Mouse (Mus musculus) hindlimb bud, embryonic 11.5 days (tissue): ENCODE measurements at regions not wholly inside any gene's neighbourhood (a gene's known extent, or its start where the extent isn't known, plus 50 kb on each side); places are given as distances from the start of the nearest gene placed in this dataset.

Experiments used
- DNase-seq: peaks from one replicate; pipeline ENCODE4 v3.0.0-alpha.2; 2012; ENCODE audit warnings: low read depth, low spot score; ENCODE audit errors: extremely low spot score

DNA sequence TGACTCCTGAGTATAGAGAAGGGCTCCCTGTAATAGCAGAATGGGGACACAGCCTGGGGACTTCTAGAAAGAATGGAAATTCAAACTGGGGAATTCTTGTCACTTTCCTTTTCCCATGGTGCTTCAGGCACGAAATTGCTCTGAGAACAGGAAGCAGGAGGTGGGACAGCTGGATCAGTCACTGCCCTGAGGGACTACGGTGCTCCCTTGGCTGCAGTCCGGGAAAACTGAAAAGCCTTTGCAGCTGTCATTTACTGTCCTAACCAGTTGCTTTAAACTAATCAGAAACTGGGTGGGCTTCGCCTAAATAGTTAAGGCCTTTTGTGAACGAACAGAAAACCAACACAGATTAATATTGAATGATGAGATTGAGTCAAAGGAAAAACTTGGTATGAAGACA lies 237.9 kb downstream of the Cbln4 start:
- no peak for DNase-seq

DNA sequence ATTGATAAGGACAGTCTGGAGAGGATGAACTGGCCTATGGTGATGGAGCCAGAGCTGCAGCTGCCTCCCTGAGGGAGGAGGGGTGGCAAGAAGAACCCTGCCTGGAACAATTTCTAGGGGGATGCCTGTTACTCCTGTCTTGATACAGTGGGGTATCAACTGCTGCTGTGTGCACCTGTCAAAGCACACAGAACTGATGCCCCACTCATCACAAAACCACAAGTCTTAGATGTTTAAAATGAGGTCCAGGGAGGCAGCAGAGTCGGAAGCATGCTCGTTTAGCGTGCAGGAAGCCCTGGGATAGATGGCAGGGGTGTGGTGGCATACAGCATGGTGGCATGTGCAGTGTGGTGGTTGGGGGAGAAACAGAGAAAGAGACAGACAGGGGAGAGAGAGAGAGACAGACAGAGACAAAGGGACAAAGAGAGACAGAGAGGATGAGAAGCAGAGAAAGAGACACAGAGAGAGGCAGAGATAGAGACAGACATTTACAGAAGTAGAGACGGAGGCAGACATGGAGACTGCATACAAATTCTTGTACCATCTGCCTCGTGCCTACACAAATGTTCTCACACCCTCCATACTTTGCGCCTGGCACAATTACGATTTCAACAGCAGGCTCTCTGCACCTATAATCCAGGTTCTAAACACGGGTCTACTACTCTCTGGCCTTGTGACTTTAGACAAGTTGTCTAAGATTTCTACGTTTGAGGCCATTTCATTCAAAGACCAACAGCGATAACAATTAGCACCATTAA lies 242.6 kb downstream of the Cbln4 start:
- DNase-seq: no peak

DNA sequence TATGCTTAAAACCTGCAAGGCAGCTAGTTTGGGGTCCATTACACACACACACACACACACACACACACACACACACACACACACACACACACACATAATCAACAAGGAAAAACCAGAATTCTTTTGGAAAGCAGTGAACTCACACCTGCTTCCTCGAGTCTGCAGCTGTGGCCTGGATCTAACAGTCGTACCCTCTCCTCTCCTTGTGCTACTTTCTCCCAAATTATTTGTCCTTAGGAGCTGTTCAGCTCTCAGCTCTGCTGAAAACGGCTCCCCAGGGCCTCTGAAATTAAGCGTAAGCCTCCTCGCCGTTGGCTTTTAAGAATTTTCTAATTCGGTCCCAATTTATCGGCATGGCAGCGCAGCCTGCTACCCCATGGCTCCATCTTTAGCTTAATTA lies 243.9 kb downstream of the Cbln4 start:
- DNase-seq: no peak

- no peak for DNase-seq
These were observed 252.6 kb downstream of the Cbln4 start for GRCm38 (mm10) chr2:171790686-171791085.

DNA sequence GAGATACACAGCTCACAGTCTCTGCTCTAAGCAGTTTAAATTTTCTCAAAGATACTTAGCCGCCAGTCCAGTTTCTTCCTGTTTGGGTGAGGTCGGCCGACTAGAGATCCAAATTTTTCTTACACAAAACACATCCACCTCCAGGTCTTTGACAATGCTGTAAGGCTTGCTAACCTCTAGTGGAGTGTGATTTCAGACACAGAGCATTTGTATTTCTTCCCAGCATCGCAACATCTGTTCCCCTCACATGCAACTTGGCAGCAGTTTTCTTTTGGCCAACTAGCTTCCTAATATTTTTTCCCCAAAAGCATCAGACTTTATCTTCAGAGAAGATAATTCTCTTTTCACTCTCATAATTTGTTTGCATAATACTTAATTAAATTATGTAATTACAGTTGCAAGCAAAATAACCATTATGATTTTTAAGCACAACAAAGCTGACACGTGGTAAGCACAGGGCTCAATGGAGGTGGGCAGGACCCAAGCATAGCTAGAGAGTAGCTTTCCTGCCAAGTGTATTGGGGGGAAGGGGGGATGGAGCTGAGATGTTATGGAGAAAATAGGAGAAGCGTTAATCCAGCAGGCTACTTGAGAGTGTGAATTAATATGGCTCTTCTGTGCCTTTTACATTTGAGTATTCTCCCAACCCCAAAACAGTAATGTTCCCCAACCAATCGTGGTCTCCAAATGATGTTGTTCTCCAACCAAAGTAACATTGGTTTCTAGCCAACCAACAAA lies 276.9 kb downstream of the Cbln4 start:
- no peak for DNase-seq

DNA sequence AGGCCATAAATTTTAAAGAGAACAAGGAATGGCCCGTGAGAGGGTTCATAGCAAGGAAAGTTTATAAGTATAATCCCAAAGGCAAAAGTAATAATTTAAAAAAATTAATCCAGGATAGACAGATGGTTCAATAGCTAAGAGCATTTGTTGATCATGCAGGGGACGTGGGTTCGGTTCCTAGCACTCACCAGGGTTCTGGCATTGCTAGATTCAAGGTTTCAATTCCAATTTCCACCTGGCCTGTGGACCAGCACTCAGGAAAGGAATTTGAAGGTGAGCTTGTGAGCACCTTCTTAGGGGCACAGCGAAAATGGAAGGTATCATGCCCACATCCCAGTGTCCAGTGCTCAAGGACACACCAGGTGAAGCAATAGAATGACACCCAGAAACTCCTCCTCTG lies 278.2 kb downstream of the Cbln4 start:
- no peak for DNase-seq

- DNase-seq: no peak
These were observed 289.8 kb downstream of the Cbln4 start for GRCm38 (mm10) chr2:171753502-171753901.

DNA sequence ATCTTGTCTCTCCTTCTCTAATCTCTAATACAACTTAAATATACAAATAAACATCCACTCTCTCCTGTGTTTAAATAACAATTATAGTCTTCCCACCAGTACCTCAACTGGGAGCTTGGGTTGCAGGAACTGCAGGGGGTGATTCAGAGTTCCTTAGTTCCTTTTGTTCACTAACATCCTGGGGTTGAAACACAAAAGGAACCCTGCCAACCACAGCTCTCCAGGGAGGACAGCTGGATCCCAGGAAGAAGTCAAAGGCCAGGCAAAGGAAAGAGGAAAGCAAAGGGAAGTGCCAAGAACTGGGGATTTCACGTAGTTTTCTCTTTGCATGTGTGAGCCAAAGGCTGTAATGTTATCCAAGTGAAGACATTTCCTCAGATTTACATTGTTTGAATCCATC lies 296.1 kb downstream of the Cbln4 start:
- DNase-seq: no peak

DNA sequence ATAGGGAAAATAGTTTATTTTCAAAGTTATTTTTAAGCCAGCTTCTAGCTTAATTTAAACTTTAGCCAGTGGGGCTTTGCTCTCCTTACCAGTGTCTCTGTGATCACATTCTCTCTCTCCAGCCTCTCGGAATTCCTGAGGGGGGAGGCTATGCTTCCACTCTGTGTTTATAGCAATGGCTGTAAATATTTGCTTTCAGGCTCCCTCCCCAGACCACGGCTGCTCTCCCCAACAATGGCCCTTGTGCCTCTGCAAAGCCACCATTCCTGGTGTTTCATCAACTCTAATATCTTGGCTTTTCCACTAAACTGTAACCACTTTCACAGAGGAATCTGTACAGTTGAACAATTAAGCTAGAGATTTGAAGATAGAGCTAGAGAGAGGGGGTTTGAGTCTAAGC lies 300.2 kb downstream of the Cbln4 start:
- DNase-seq: no peak

GRCm38 (mm10) chr2:171742706-171743105 lies 300.6 kb downstream of the Cbln4 start:
- no peak for DNase-seq

- DNase-seq: no peak
These were observed 305.5 kb downstream of the Cbln4 start for GRCm38 (mm10) chr2:171737761-171738160.

- no peak for DNase-seq
These were observed 308.2 kb downstream of the Cbln4 start for GRCm38 (mm10) chr2:171735061-171735490.

GRCm38 (mm10) chr2:171734634-171734987 lies 308.7 kb downstream of the Cbln4 start:
- peak; percentile 98 for DNase-seq

DNA sequence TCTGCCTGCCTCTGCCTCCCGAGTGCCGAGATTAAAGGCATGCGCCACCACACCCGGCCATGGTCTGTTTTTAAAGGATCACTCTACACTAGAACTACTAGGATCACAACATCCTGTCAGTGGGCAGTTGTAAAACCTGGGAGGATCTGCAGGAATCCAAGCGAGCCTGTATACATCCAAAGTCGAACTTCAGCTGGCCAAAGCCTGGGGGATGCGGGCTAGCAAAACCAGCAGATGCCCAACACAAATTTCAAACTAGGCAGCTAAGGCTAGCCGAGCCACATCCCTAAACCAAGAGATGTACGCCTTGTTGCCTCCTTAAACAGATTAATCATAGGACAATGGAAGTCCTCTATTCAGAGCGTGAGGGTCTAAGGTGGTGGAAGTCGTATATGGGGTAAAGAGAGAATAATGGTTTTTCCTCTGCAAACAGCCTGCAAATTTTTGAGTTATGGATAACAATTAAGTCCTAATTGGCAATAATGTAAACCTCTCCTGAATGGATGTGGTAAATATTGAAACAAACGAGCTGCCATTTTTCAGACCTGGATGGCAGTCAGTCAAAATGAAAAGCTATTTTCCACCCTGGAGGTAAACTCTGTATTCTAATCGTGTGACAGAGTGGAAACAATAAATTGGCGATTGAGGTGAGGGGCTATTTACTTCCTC lies 309.2 kb downstream of the Cbln4 start:
- DNase-seq: peak; percentile 95

DNA sequence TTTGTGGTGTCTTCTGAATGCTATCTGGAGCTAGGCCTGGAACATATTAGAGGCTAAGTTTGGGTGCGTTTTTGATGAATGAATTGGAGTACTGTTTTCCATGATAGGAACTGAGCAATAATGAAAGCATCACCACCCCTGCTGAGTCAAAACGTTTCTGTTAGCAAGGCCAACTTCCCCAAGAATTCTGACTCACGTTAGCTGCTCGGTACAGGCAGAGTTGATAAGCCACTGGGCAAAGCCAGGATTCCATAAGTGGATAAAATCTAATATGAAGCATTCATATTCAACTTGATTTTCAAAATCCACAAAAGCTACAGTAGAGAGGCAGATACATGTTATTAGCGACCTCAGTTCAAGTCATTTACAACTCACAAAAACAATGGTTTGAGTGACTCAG lies 324.0 kb downstream of the Cbln4 start:
- DNase-seq: no peak

DNA sequence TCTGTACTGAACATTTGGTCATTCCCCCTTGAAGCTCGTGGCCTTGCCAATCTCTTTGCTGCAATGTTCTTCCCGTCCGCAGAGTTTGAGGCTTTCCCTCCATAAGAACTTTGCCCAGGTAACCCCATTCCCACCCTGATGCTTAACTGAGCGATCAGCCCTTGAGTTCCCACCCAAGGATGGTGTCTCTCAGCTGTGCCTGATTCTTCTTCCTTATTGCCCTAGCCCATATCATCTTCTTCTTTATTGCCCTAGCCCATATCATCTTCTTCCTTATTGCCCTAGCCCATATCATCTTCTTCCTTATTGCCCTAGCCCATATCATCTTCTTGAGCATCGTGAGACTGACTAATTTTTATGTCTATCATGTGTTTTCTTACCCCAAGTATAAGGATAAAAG lies 324.4 kb downstream of the Cbln4 start:
- no peak for DNase-seq

DNA sequence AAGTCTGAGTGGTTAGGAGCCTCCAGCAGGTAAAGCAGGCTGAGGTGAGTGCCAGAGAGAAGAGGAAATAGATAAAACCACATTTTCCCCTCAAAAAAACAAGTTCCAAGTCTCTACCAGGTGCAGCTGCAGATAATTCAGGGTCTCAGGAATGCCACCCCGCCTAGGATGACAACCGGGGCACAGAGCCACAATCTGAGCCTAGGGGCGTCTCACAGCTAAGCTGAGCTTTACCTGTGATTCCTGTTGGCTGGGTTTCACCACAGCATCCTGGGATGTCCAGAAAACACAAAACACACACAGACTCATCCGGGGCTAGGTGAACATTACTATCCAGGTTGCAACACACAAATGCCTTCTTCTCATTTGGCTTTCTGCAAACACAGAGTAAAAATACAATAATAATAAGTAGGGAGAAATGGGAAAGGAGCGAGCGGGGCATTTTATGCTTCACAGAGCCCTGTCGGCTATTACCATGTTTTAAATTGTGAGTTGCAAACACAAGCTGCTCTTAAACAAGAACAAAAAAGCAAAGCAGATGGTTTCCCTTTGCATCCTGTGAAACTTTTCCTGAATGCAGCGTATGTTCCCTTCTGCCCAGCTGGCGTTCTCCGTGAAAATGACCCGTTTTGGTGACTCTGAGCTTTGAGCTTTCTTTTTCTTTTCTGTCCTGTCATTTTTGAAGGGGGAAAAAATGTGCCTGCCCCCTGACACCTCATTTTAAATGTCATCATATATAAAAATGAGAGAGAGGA lies 330.3 kb downstream of the Cbln4 start:
- DNase-seq: no peak

GRCm38 (mm10) chr2:171693526-171693925 lies 349.7 kb downstream of the Cbln4 start:
- DNase-seq: no peak

- no peak for DNase-seq
These were observed 352.5 kb downstream of the Cbln4 start for GRCm38 (mm10) chr2:171690781-171691180.

DNA sequence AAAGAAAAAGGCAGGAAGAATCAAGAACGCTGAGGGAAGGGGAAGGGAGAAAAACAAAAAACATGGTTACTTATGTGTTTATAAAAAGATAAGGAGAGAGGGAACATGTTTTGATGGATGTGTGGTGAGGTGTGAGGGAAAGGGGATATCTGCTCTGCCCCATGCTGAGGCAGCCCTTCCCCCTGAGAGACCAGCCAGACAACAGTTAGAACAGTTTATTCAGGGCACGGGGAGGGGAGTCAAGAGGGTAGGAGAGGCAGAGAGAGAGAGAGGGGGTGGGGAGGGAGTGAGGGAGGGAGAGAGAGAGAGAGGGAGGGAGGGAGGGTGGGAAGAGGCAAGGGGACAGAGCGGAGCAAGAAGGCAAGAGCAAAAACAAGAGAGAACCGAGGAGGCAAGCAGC lies 354.2 kb downstream of the Cbln4 start:
- DNase-seq: no peak

DNA sequence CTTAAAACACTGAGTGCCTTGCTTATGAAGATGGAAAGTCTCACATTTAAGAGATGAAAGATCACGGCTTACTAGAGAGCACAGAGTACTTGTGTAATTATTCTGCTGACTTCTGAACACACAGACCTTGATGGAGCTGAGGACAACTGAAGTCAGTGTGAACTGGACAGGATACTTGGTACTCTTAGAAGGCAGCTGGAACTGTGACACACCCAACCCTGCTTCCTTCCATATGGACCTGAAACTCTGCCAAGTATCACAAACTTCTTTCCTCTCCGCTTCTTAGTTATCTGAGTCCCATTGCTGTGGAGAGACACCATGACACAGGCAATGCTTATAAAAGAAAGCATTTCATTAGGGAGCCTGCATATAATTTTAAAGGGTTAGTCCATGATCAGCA lies 365.3 kb downstream of the Cbln4 start:
- no peak for DNase-seq
